Mouse (Mus musculus) heart, embryonic 11.5 days (tissue): ENCODE results near the gene Prkd1. TPM values are rescaled to one million over a fixed set of nuclear protein-coding genes. Genes with fewer than 3 reads are reported as not detected.

ENCODE experiments used
- ATAC-seq: fragments of 200-750 bp; cut with Nextera tagmentation; replicated peaks from 2 replicates; pipeline ENCODE4 v1.8.0; 2017; ENCODE audit warnings: moderate library complexity; ENCODE audit not compliant: insufficient number of reproducible peaks, low FRiP score, low TSS enrichment
- H3K27ac ChIP-seq: fragments of 300-500 bp; sonication (generic); 2 replicates; pipeline ENCODE4 v1.5.1; 2014; ENCODE audit warnings: mild to moderate bottlenecking, low read depth, low read length
- H3K27me3 ChIP-seq: fragments of 300-500 bp; sonication (generic); 2 replicates; pipeline ENCODE4 v1.6.1; 2014; ENCODE audit warnings: mild to moderate bottlenecking, low read length, mixed read lengths; ENCODE audit not compliant: control insufficient read depth, insufficient read depth
- H3K36me3 ChIP-seq: fragments of 300-500 bp; sonication (generic); 2 replicates; pipeline ENCODE4 v1.6.1; 2014; ENCODE audit warnings: mild to moderate bottlenecking, low read length, moderate library complexity, mixed read lengths; ENCODE audit not compliant: control insufficient read depth, insufficient read depth
- H3K4me1 ChIP-seq: fragments of 300-500 bp; sonication (generic); 2 replicates; pipeline ENCODE4 v1.6.1; 2014; ENCODE audit warnings: low read length; ENCODE audit not compliant: control insufficient read depth, insufficient read depth
- H3K4me2 ChIP-seq: fragments of 300-500 bp; sonication (generic); 2 replicates; pipeline ENCODE4 v1.6.1; 2014; ENCODE audit warnings: mild to moderate bottlenecking, moderate library complexity
- H3K4me3 ChIP-seq: fragments of 300-500 bp; sonication (generic); 2 replicates; pipeline ENCODE4 v1.5.1; 2014; ENCODE audit warnings: low read depth, low read length
- H3K9ac ChIP-seq: fragments of 300-500 bp; sonication (generic); 2 replicates; pipeline ENCODE4 v1.6.1; 2014; ENCODE audit warnings: mild to moderate bottlenecking, low read depth, low read length, moderate library complexity
- H3K9me3 ChIP-seq: fragments of 300-500 bp; sonication (generic); replicated peaks from 2 replicates; pipeline ENCODE4 v1.6.1; 2016; ENCODE audit warnings: low read length; ENCODE audit not compliant: control insufficient read depth
- WGBS: fragments of 180-500 bp; shearing (Covaris S2); extraction: QIAGEN DNeasy Blood & Tissue Kit; methylation state at CpG from one replicate; pipeline ENCODE4 v1.1.7; 2014; ENCODE audit not compliant: insufficient replicate concordance; 5-methylcytosine and 5-hydroxymethylcytosine counted together
- polyA plus RNA-seq: library from polyadenylated mRNA; unstranded; fragments of >200 nt; fragmentation: Nextera tagmentation; extraction: Ambion mirVana; gene quantifications from 2 replicates; pipeline ENCODE4 v1.2.1, GENCODE M21; 2014

Gene Prkd1
- polyA plus RNA-seq, 1 experiment from 2014 or later, result 4.9 TPM

- peaks cover 12% of the 10 kb centered on the region for H3K4me1 ChIP-seq
- no peaks in the 10 kb centered on the region for H3K36me3 ChIP-seq
- no peaks in the 10 kb centered on the region for H3K27me3 ChIP-seq
- H3K27ac ChIP-seq, result no peak overlapping the region
- no peak overlapping the region for H3K4me3 ChIP-seq
- no peak for ATAC-seq
- no peak overlapping the region for H3K9ac ChIP-seq
- 51% methylated on average over 5 of the region's 5 CpGs for WGBS
- H3K4me2 ChIP-seq, result no peak overlapping the region
- H3K9me3 ChIP-seq, result no peaks in the 10 kb centered on the region
These were observed 103.3 kb downstream of the Prkd1 start for GRCm38 (mm10) chr12:50545610-50545919.

DNA sequence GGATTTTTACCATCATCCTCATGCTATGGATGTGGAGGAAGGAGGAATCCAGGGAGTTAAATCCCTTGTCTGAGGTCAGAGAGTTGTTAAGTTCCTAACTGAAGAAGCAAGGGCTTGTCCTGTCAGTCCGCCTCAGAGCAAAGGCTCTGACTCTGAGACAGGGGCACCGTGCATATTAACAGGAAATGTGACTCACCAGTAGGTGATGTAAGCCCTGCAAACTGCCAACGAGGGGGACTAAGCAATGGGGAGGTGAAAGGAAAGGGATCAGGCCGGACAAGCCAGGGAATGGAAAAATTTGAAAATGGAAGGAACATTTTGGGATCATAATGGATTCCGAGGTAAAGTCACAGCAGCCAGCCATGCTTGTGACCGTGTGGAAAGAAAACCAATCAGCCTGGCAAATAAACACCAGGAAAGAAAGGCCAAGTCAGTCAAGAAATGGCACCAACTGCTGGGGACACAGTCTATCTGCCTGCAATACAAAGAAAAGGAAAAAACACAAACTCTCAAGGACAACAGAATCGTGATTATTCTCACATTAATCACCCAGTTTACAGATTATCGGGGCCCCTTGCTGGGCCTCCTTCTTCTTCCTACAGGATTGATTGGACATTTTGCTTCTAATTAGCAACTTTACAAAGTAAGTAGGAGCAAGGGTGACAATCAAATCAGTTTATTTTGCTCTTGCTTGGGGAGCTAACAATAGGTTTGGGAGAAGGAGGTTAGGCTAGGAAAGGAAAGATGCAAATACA is 103.9 kb downstream of the Prkd1 start:
- Histone ChIP-seq H3K9ac (no peak overlapping the region), H3K4me1 (peaks cover 12% of the 10 kb centered on the region), H3K4me3 (no peak overlapping the region), H3K27ac (no peak overlapping the region), H3K4me2 (no peak overlapping the region), H3K9me3 (no peaks in the 10 kb centered on the region), H3K27me3 (no peaks in the 10 kb centered on the region), H3K36me3 (no peaks in the 10 kb centered on the region)
- 33% methylated on average over 8 of the region's 8 CpGs for WGBS
- ATAC-seq, result no peak

- 83% methylated on average over 5 of the region's 5 CpGs for WGBS
- Histone ChIP-seq H3K4me1 (peaks cover 6% of the 10 kb centered on the region), H3K4me2 (no peak overlapping the region), H3K9ac (no peak overlapping the region), H3K27me3 (no peaks in the 10 kb centered on the region), H3K27ac (no peak overlapping the region), H3K4me3 (no peak overlapping the region), H3K9me3 (no peaks in the 10 kb centered on the region), H3K36me3 (no peaks in the 10 kb centered on the region)
- ATAC-seq, result no peak
These were observed 108.1 kb downstream of the Prkd1 start for GRCm38 (mm10) chr12:50540793-50541192.

DNA sequence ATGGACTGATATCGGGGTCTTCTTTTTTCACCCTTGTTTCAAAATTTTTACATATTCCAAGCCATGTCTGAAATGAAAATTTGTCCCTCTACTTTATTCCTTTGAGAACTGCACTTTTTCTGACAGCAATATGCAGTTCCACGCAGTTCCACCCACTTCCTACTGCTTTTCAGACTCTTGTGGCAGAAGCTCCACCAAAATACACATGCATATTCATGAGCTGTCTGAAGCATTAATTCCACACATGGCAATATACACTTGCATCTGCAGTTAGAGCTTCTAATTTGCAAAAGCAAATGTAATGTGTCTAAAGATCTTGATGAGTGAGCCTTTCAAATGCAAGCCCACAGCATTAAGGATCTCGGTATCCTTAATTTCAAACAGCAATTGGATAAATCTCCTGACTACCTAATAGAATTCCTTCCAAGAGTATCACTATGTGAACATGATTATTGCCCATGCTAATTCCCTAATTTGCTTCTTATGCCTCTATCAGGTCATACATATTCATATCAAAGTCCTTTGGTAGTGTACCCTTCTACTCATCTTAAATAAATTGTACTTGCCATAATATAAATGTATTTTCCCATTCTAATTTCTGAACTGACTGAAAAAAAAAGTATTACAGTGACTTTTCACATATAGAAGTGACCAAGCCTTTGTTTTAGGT is 110.5 kb downstream of the Prkd1 start:
- 90% methylated on average over 3 of the region's 3 CpGs for WGBS
- no peaks in the 10 kb centered on the region for H3K36me3 ChIP-seq
- ATAC-seq, result no peak

GRCm38 (mm10) chr12:50537761-50538160 is 111.1 kb downstream of the Prkd1 start:
- Histone ChIP-seq H3K4me2 (no peak overlapping the region), H3K9me3 (no peaks in the 10 kb centered on the region), H3K4me3 (no peak overlapping the region), H3K36me3 (no peaks in the 10 kb centered on the region), H3K9ac (no peak overlapping the region), H3K27me3 (no peaks in the 10 kb centered on the region), H3K27ac (no peak overlapping the region), H3K4me1 (no peaks in the 10 kb centered on the region)
- 78% methylated on average over 2 of the region's 2 CpGs for WGBS
- ATAC-seq, result no peak

More for the DNA sequence above, 110.5 kb downstream of the Prkd1 start:
- Histone ChIP-seq H3K9me3 (no peaks in the 10 kb centered on the region), H3K4me2 (no peak overlapping the region), H3K4me1 (no peaks in the 10 kb centered on the region), H3K27me3 (no peaks in the 10 kb centered on the region), H3K4me3 (no peak overlapping the region), H3K9ac (no peak overlapping the region), H3K27ac (no peak overlapping the region)

DNA sequence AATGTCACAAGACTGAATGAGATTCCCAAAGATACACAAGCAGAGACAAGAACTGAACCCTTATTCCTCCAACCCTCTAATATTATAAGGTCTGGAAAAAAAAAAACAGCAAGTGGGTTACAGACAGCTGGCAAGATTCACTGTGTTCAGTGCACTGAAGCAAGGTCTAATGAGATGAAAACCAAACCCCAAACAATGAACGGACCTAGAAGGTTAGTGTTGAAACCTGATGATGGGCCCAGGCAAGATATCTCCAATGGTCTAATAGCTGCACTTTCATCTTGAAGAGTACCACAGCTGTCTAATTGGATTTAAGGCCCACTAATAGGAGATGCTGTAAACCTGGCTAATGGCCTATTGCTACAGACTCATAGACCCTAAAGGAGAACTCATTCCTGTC is 111.9 kb downstream of the Prkd1 start:
- H3K4me2 ChIP-seq, result no peak overlapping the region
- H3K36me3 ChIP-seq, result no peaks in the 10 kb centered on the region
- no peaks in the 10 kb centered on the region for H3K27me3 ChIP-seq
- H3K9me3 ChIP-seq, result no peaks in the 10 kb centered on the region
- no peak overlapping the region for H3K9ac ChIP-seq
- WGBS, result 64% methylated on average over 1 of the region's 1 CpGs
- ATAC-seq, result no peak
- H3K27ac ChIP-seq, result no peak overlapping the region
- no peaks in the 10 kb centered on the region for H3K4me1 ChIP-seq
- H3K4me3 ChIP-seq, result no peak overlapping the region

- H3K9me3 ChIP-seq, result no peaks in the 10 kb centered on the region
- no peak overlapping the region for H3K9ac ChIP-seq
- no peak overlapping the region for H3K27ac ChIP-seq
- ATAC-seq, result no peak
- no peaks in the 10 kb centered on the region for H3K4me1 ChIP-seq
- WGBS, result 64% methylated on average over 1 of the region's 1 CpGs
- no peak overlapping the region for H3K4me2 ChIP-seq
- H3K27me3 ChIP-seq, result no peaks in the 10 kb centered on the region
- H3K4me3 ChIP-seq, result no peak overlapping the region
- H3K36me3 ChIP-seq, result no peaks in the 10 kb centered on the region
These were observed 120.3 kb downstream of the Prkd1 start for GRCm38 (mm10) chr12:50528633-50529032.

DNA sequence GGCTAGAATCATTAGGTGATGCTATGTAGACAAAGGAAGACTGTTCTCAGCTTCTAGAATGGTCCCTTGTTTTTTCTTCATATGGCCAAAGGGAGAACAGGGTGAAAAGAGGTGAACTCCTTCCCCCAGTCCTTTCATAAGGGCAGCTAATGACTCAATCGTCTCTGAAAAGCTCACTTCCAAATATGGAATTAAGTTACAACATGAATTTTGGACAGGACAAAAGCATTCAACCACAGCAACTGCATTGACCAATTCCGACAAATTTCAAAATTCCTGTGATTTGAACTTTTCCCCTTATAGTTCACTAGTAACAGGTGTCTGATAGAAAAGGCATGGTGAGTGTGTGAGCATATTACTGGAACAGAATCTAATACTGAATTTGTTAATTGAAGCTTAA is 124.8 kb downstream of the Prkd1 start:
- Histone ChIP-seq H3K27me3 (no peaks in the 10 kb centered on the region), H3K9ac (no peak overlapping the region), H3K4me3 (no peak overlapping the region), H3K4me2 (no peak overlapping the region), H3K4me1 (no peaks in the 10 kb centered on the region), H3K36me3 (no peaks in the 10 kb centered on the region), H3K9me3 (no peaks in the 10 kb centered on the region), H3K27ac (no peak overlapping the region)
- 76% methylated on average over 2 of the region's 2 CpGs for WGBS
- ATAC-seq, result no peak

DNA sequence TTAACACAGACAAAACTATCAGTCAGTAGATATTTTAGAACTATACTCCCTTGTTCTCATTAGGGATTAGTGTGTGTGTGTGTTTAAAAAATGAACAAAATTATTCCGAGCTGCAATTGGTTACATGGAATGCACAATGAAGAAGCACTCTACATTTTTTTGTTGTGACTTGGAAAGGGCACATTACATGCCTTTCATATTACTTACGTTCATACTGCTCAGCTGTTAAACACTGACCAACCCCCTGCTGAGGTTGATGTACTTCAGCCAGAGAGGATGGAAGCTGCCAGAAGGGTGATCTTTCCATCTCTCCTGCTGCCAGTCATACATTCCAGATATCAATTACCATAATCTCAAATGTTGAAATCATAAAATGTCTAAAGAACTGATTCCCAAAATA is 134.4 kb downstream of the Prkd1 start:
- WGBS, result 81% methylated on average over 2 of the region's 2 CpGs
- no peaks in the 10 kb centered on the region for H3K9me3 ChIP-seq
- no peak overlapping the region for H3K4me2 ChIP-seq
- no peaks in the 10 kb centered on the region for H3K36me3 ChIP-seq
- H3K27ac ChIP-seq, result no peak overlapping the region
- H3K4me3 ChIP-seq, result no peak overlapping the region
- no peak for ATAC-seq
- no peaks in the 10 kb centered on the region for H3K27me3 ChIP-seq
- no peak overlapping the region for H3K9ac ChIP-seq
- peaks cover 2% of the 10 kb centered on the region; the same call in 1 of the 2 replicates for H3K4me1 ChIP-seq
